Mouse (Mus musculus) ES-Bruce4 (cell line): ENCODE data around the gene Rab22a.
A peak's percentile ranks its signal among the peaks of the same experiment; 100 is the strongest.

Experiments
- CTCF ChIP-seq: IDR thresholded peaks from one replicate; pipeline ENCODE4 v1.8.1; 2011; ENCODE audit warnings: low read depth, low read length
- EP300 ChIP-seq: IDR thresholded peaks from 2 replicates; pipeline ENCODE4 v1.6.1; 2011; ENCODE audit warnings: low read depth, low read length; ENCODE audit not compliant: insufficient read depth
- POLR2A ChIP-seq: IDR thresholded peaks from one replicate; pipeline ENCODE4 v1.8.1; 2011; ENCODE audit warnings: low read length; ENCODE audit not compliant: insufficient read depth

DNA sequence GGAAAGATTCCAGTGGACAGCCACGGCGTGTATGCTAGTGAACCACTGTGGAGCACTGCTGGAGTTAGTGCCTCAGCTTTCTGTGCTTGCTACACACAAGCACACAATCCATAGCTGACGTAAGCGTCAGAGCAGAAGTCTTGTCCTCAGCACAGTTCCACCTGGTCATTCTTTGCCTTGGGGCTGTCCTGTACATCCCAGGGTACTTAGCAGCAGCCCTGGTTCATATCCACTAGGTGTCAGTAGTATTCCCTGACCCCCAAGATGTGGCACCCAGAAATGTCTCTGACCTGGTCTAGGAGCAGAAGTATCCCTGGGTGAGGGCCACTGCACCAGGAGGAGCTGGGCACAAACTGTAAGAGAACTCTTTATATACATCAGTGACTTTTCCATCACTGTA lies 38.9 kb upstream of the Rab22a start:
- TF ChIP-seq CTCF (peak; percentile 1), POLR2A (no peak), EP300 (no peak)
